ENCODE assay signal across 8 mouse cellular contexts in the genomic region with DNA sequence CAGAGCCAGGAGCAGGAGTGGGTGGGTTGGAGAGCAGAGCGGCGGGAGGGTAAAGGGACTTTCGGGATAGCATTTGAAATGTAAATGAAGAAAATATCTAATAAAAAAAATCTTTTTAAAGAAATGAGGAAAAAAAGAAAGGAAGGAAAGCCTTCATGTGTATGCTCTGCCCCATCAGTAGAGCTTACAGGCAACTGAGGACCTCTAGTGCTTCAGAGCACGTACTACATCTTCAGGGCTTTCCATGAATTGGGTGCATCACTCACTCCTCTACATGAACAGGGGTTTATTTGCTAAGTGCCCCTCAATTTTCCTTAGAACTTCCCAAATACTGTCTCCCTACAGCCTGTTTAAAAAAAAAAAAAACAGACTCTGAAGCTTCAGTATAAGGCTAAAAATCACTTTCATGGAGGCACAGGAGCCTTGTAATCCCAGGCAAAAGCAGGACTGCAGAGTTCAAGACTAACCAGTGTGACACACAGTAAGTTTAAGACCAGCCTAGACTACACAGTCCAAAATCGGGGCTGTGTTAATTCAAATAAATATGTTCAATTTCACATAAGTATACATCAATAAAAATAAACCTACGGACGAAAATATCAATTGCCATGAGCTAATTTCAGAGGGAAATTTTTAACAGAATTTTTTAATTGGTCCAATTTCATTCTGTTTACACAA. TPM values are rescaled to one million over a fixed set of nuclear protein-coding genes. Genes with fewer than 3 reads are reported as not detected.
DNase-seq lines count a peak whose midpoint lies in the region; ATAC-seq lines count a peak whose summit lies in the region.

No protein-coding gene starts in this region.

- intact Hi-C loops in heart, postnatal 25 days (cut with DNase I): no loop called here

- H3K27ac ChIP-seq in heart, embryonic 12.5 days (ENCODE audit: poor library complexity, severe bottlenecking): peak overlapping the region; percentile 85

- H3K9me3 ChIP-seq in heart, embryonic 12.5 days (replicated peaks): no peaks in the 10 kb centered on the region

- DNase-seq in heart, postnatal 25 days (ENCODE audit: low spot score): no peak
- DNase-seq in thymus, postnatal 0 days (ENCODE audit: low spot score): peak; percentile 26
- no peak for DNase-seq in thymus, postnatal 25 days
- peak; percentile 62 for DNase-seq in retina, embryonic 14.5 days (ENCODE audit: low spot score)
- no peak for DNase-seq in thymus, postnatal 4 days
- DNase-seq in urinary bladder, postnatal 14 days (ENCODE audit: low spot score): no peak

- peak overlapping the region; percentile 47 for H3K4me3 ChIP-seq in heart, embryonic 12.5 days

- H3K27me3 ChIP-seq in heart, embryonic 12.5 days (replicated peaks): no peaks in the 10 kb centered on the region

- H3K36me3 ChIP-seq in heart, embryonic 12.5 days: peaks cover 4% of the 10 kb centered on the region; the same call in 1 of the 2 replicates

- peak overlapping the region; percentile 71 for H3K9ac ChIP-seq in heart, embryonic 12.5 days

- H3K4me2 ChIP-seq in heart, embryonic 12.5 days: peak overlapping the region; percentile 62

- 74% methylated on average over 7 of the region's 7 CpGs for WGBS in heart, embryonic 12.5 days

- 0 out of 2 replicates have a peak, but pooled peaks have one; percentile 56 for ATAC-seq in heart, embryonic 12.5 days (ENCODE audit: insufficient number of reproducible peaks, low FRiP score)
- ATAC-seq in granulocyte monocyte progenitor cell, adult 5-6 weeks (replicated peaks; ENCODE audit: poor library complexity, severe bottlenecking): peak; percentile 46; the same call in 1 of the 2 replicates

- 0 out of 2 replicates have a peak, but pooled peaks cover 3% of the 10 kb centered on the region for H3K4me1 ChIP-seq in heart, embryonic 12.5 days (replicated peaks)

RNA-seq across cellular contexts. Expression of a gene that starts 4.0 kb away (rescaled TPM):
- polyA plus RNA-seq in heart, embryonic 12.5 days (2016; fragmentation: Nextera tagmentation; extraction: Ambion mirVana): 666 and 709 TPM in 2 replicates
- 1,000 to 10,000 TPM; 6,036 to 6,221 TPM for total RNA-seq in heart, postnatal 25 days (2021)
- polyA plus RNA-seq in thymus, postnatal 0 days (2015; fragmentation: Nextera tagmentation; extraction: Ambion mirVana): 0.60 and 0.74 TPM in 2 replicates
- not detected in 2 replicates for total RNA-seq in granulocyte monocyte progenitor cell, adult 5-6 weeks (2014; fragmentation: Nextera tagmentation)
- total RNA-seq in granulocyte monocyte progenitor cell, adult 5-6 weeks (2017): 0.98 TPM in 1 of 2 replicates, not detected in the other

RNA-seq across cellular contexts. Expression of a gene that starts 38.3 kb away (rescaled TPM):
- 5.5 TPM in 2 replicates for polyA plus RNA-seq in heart, embryonic 12.5 days (2016; fragmentation: Nextera tagmentation; extraction: Ambion mirVana)
- 10 to 100 TPM; 14.5 to 16.1 TPM for total RNA-seq in heart, postnatal 25 days (2021)
- 1.8 and 2.1 TPM in 2 replicates for polyA plus RNA-seq in thymus, postnatal 0 days (2015; fragmentation: Nextera tagmentation; extraction: Ambion mirVana)
- total RNA-seq in granulocyte monocyte progenitor cell, adult 5-6 weeks (2014; fragmentation: Nextera tagmentation): 34.6 and 35.7 TPM in 2 replicates
- 39.8 and 44.6 TPM in 2 replicates for total RNA-seq in granulocyte monocyte progenitor cell, adult 5-6 weeks (2017)

Comparison
In these comparisons a context has a peak if more than half of its experiments do, and no peak if none do; other contexts are left out.
1. DNase-seq: peak in thymus, postnatal 0 days (single experiment) and retina, embryonic 14.5 days (single experiment); none in heart, postnatal 25 days (single experiment), thymus, postnatal 25 days (single experiment), thymus, postnatal 4 days (single experiment) and urinary bladder, postnatal 14 days (single experiment).
2. RNA of a gene that starts 4.0 kb away (total RNA-seq): 6,036 to 6,221 TPM in heart, postnatal 25 days; 0.98 TPM in granulocyte monocyte progenitor cell, adult 5-6 weeks; every median in the first group is over 1,000 times any median in the second.